Mouse (Mus musculus): ENCODE measurements around the gene Syk. TPM values are rescaled to one million over a fixed set of nuclear protein-coding genes. Genes with fewer than 3 reads are reported as not detected.
A peak's percentile ranks its signal among the peaks of the same experiment; 100 is the strongest.

Gene Syk
- total RNA-seq (2021) = 1 to 10 TPM; 2.3 to 3.4 TPM
- long read RNA-seq, experiment 1, partial matches to known transcripts = 0 of 2 reads
- long read RNA-seq, experiment 1, other reads (novel, unspliced or antisense) = 2 of 2 reads
- long read RNA-seq, experiment 2, partial matches to known transcripts = 1 of 2 reads
- long read RNA-seq, experiment 2, other reads (novel, unspliced or antisense) = 1 of 2 reads

DNA sequence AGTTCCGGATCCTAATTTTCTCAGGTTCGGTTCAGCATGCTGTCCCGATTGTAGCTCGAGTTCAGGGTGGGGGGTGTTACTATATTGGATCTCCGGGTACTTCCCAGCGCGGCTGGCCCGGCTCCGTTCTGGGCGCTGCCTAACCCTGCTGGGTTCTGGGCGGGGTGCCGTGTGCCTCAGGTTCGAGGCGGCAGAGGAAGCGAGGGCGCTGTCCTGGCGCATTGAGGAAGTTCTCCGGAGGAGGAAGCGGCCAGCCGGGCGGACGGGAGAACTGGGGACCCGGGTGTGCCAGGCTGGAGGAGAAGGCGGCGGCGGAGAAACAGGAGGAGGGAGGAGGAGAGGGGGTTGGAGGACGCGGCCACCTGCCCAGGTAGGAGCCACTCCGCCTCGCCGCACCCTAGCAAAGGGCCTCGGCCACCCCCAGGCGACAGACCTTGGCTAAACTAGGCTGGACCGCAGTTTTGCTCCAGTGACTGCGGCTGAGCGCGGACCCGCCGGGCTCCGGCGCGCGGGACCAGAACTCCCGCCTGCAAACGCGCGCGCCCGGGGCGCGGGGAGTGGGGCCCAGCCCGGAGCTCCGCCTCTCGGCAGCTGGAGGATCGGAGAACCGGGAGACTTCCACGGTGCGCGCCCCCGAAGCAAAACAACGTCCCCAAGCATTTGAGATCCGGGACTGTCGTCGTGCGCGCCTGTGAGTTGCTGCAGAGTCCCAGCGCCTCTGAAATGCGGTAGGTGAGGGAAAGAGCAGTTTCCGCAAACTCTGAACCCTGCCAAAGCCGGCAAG, at the start of gene Syk:
TSS of gene Syk (plus strand) at position 296 of the 784 bp plus-strand sequence.
- DNase-seq (ENCODE audit: low spot score in 2 of 2) = peak; percentile 48 to 52

DNA sequence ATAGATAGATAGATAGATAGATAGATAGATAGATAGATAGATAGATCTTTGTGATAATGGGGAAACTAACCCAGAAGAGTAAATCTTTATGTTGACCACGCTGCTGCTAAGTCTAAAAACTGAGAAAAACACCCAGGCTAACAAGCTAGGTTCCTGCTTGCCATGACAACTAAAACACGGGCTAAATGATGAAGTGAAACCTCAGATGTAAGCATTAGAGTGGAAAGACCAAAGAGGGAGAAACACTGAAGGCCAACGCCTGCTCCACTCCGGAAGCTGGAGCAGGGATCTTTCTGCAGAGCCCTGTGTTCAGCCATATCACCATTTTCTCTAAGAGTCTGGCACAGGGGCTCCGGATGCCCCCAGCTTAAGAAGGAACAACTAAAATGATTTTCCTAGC, 49.3 kb upstream of the Syk start:
- no peak for DNase-seq (ENCODE audit: low spot score in 2 of 2)

DNA sequence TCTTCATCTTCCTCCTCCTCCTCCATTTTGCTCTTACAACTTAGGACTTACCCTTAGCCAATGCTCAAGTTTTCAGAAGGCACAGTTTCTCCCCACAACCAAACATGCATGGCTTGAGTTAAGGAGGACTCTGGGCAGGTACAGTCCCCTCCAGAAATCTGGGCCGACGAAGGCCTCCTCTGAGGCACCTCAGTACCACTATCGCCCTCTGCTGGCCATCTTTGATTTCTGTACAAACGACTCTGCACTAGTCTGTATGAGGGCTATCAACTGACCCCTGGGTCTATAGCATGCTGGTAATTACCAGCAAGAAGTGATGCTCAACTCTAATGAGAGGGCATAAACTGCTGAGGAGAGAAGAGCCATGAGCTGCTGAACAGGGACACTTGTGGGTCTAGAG, 47.4 kb upstream of the Syk start:
- peak; percentile 55 to 83 for DNase-seq (ENCODE audit: low spot score in 2 of 2)

- no peak for DNase-seq (ENCODE audit: low spot score in 2 of 2)
Observed at GRCm38 (mm10) chr13:52537754-52538587, 45.0 kb upstream of the Syk start.

GRCm38 (mm10) chr13:52538588-52539116, 44.3 kb upstream of the Syk start:
- no peak for DNase-seq (ENCODE audit: low spot score in 2 of 2)

- peak; percentile 23 to 32 for DNase-seq (ENCODE audit: low spot score in 2 of 2)
Observed at GRCm38 (mm10) chr13:52539461-52539860, 43.5 kb upstream of the Syk start.

DNA sequence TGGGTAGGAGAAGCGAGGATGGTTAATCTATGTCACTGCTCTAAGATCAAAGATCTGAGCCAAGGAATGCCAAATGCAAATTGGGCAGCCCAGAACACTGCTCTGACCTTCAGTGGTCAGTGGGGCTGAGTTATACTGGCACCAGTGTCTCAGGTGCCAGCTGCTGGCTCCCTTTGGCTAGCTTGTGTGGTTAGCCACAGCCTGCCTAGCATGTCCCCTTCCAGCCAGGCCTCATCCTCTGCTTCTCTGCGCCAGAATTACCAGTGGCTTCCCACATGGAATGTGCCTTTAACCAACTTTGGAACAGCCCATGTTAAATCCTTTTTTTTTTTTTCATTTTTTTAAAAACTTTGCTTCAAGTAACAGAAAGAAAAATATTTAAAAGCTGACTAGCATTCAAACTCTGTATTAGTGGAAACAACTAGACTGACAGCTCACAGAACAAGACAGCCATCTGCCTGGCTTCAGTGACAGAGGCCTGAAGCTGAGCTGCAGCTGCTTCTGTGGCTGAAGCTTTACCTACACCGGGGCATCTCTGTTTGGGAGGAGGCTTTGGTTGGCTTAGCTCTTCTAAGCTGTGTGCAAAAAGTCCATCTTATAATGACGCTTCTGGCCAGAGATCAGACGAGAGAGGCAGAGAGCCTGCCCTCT, 41.5 kb upstream of the Syk start:
- no peak for DNase-seq (ENCODE audit: low spot score in 2 of 2)

- no peak for DNase-seq (ENCODE audit: low spot score in 2 of 2)
Observed at GRCm38 (mm10) chr13:52542036-52542526, 40.9 kb upstream of the Syk start.

DNA sequence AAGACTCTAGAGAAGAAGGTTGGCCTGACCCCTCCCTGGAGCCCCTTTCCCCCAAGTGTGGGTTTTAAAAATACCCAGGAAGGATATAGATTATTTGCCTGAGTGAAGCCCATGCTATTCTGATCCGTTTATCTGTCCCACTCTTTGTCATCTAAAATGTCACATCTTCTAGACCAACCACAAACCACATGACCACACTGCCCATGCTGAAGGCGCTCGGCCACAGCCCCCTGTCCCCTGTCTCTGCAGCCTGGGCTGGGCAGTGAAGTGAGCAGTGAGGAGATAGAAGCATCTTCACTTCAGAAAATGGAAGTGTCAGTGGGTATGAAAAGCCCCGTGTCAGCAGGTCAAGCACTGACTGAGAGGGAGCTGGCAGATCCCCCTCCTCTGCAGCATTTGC, 40.3 kb upstream of the Syk start:
- DNase-seq (ENCODE audit: low spot score in 2 of 2) = no peak

DNA sequence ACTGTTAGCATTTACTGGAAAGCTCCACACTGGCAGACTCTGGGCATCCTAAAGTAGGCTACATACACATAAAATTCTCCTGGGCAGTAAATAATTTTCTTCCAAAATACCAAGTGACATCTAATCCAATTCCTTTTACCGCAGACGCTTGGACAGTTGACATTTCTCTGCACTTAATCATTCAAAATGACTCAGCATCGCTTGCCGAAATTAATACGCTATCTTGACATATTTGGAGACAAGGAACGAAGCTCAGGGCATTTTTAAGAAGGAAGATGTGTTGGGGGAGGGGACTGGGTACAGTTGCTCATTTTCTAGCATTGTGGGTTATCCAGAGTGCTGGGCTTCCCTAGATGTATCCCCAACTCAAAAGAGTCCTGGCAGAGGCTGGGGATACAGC, 36.7 kb upstream of the Syk start:
- no peak for DNase-seq (ENCODE audit: low spot score in 2 of 2)

GRCm38 (mm10) chr13:52550690-52551193, 32.2 kb upstream of the Syk start:
- DNase-seq (ENCODE audit: low spot score in 2 of 2) = no peak

DNA sequence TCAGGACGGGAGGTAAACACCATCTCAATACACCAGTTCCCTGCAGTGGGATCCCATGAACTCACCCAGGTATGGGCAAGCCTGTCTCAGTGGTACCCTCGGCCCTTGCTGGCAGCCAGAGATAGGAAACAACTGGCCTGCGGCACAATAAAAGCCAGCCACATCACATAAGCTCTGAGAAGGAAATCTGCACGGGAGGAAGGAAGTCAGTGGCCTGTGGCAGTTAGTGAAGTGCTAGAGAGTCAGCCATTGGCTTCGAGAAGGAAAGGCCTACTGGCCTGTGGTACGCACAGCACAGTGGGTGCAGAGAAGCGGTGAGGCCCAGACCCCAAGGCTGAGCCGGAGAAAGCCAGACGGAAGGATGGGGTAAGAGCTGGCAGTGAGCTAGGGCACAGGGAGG, 31.7 kb upstream of the Syk start:
- no peak for DNase-seq (ENCODE audit: low spot score in 2 of 2)

- no peak for DNase-seq (ENCODE audit: low spot score in 2 of 2)
Observed at GRCm38 (mm10) chr13:52552822-52553477, 30.0 kb upstream of the Syk start.

DNA sequence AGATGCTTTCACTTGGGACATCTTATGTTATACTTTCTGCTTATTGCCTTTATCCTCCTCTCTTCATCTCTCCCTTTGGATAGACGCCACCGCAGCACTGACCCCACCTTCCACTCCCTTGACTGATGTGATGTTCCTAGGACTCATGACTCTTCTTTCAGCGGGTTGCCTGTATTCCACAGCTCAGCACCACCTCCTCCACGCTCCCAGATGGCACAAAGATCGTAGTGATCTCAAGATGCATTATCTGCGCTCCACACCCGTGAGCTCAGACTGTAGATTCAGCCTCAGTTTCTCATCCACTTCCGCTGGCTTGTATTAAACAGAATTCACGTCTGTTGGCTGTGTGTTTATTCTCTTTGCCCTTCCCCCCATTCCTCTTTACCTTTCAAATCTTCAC, 28.3 kb upstream of the Syk start:
- peak in 1 of 2 experiments; percentile 15 for DNase-seq (ENCODE audit: low spot score in 2 of 2)

DNA sequence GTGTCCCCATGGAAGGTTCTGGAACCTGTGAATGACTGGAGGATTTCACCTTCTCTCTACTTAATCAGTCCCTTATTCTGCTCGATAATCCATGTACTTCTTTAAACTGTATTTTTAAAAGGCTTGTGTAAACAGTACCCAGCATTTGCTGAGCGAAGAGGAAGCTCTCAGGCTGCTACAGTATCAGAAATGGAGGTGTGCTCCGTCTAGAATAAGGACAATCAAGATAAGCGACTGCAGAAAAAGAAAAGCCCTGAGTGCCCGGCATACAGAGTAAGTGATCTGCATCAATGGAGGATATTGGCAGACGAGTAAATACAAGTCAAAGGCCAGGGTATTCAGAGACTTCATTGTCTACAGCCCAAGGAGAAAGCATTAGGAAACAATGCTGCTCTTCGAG, 25.6 kb upstream of the Syk start:
- no peak for DNase-seq (ENCODE audit: low spot score in 2 of 2)

GRCm38 (mm10) chr13:52561367-52562165, 21.4 kb upstream of the Syk start:
- no peak for DNase-seq (ENCODE audit: low spot score in 2 of 2)

GRCm38 (mm10) chr13:52562166-52562571, 20.8 kb upstream of the Syk start:
- no peak for DNase-seq (ENCODE audit: low spot score in 2 of 2)

- DNase-seq (ENCODE audit: low spot score in 2 of 2) = peak in 1 of 2 experiments; percentile 10
Observed at GRCm38 (mm10) chr13:52565103-52565739, 17.8 kb upstream of the Syk start.

GRCm38 (mm10) chr13:52566188-52566760, 16.7 kb upstream of the Syk start:
- DNase-seq (ENCODE audit: low spot score in 2 of 2) = no peak
